Mouse (Mus musculus): ENCODE data around the gene Fcer2a. TPM values are rescaled to one million over a fixed set of nuclear protein-coding genes. Genes with fewer than 3 reads are reported as not detected.
A peak's percentile ranks its signal among the peaks of the same experiment; 100 is the strongest.

Fcer2a gene
- polyA plus RNA-seq, 1 experiment, result not detected

DNA sequence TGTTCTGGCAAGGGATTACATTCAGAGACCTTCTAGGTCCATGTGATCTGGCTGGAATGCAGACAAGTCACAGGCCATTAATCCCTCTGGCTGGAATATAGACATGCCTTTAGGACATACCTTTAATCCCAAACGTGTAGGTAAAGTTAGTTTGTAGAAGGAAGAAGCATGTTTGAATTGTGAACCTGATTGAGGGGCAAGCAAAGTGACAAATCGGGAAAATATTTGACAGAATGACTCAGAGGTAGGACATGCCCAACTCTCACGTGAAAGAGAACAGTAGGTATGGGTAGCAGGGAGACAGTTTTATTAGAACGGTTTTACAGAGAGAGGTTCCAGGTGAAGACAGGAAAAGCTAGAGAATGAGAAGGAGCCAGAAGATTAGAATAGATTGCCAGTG lies 46.4 kb downstream of the Fcer2a start:
- H3K36me3 ChIP-seq (ENCODE audit: control insufficient read depth, insufficient read depth, low read length, poor library complexity, severe bottlenecking), result no peaks in the 10 kb centered on the region
- no peak overlapping the region; the same call in 1 of the 2 replicates for H3K27ac ChIP-seq (ENCODE audit: insufficient read depth, low read length)
- no peaks in the 10 kb centered on the region for H3K27me3 ChIP-seq (ENCODE audit: control insufficient read depth, insufficient read depth, low read length, poor library complexity, severe bottlenecking)
- TF ChIP-seq POLR2A (IDR thresholded peaks at IDR 0.05; ENCODE audit: insufficient read depth, low read length) (no peak), CTCF (IDR thresholded peaks at IDR 0.05; ENCODE audit: low read depth, low read length) (no peak), EP300 (IDR thresholded peaks at IDR 0.05; ENCODE audit: insufficient read depth, low read depth, low read length) (no peak)
- H3K9me3 ChIP-seq (replicated peaks; ENCODE audit: control insufficient read depth, insufficient read depth, low read length, poor library complexity, severe bottlenecking), result no peaks in the 10 kb centered on the region
- H3K4me1 ChIP-seq (ENCODE audit: control insufficient read depth, insufficient read depth, low read length), result no peaks in the 10 kb centered on the region
- no peak overlapping the region for H3K4me3 ChIP-seq (ENCODE audit: low read depth, low read length)
- no peak overlapping the region for H3K9ac ChIP-seq (ENCODE audit: low read depth, poor library complexity, severe bottlenecking)

DNA sequence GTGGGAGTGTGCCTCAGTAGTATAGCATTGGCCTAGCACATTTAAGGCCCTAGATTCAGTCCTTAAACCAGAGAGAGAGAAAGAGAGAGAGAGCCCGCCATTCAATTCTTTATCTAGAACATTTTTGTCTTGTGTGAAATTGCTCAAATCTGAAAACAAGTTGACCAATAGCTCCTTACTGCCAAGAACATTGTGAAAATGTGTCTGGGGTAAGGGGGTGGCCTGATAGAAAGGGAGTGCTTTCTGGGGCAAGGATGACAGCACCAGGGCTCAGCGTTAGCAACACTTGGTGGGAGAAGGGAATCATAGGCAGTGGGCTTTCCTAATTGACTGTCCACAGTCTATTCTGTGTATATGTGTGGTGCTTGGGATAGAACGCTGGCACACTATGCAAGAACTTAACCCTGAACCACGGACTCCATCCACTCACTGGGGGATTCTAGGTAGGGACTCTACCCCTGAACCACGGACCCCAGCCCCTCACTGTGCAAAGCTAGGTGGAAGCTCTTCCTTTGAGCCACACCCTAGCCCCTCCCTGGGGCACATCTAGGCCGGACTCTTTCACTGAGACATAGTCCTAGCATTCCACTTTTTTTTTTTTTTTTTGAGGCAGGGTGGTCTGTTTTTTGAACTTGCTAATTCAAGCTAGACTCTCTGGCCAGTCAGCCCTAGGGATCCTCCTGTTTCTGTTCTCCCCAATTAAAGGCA lies 47.0 kb downstream of the Fcer2a start:
- no peaks in the 10 kb centered on the region for H3K36me3 ChIP-seq (ENCODE audit: control insufficient read depth, insufficient read depth, low read length, poor library complexity, severe bottlenecking)
- no peaks in the 10 kb centered on the region for H3K27me3 ChIP-seq (ENCODE audit: control insufficient read depth, insufficient read depth, low read length, poor library complexity, severe bottlenecking)
- H3K9me3 ChIP-seq (replicated peaks; ENCODE audit: control insufficient read depth, insufficient read depth, low read length, poor library complexity, severe bottlenecking), result no peaks in the 10 kb centered on the region
- TF ChIP-seq EP300 (IDR thresholded peaks at IDR 0.05; ENCODE audit: insufficient read depth, low read depth, low read length) (no peak), CTCF (IDR thresholded peaks at IDR 0.05; ENCODE audit: low read depth, low read length) (no peak), POLR2A (IDR thresholded peaks at IDR 0.05; ENCODE audit: insufficient read depth, low read length) (no peak)
- no peak overlapping the region for H3K9ac ChIP-seq (ENCODE audit: low read depth, poor library complexity, severe bottlenecking)
- no peak overlapping the region; the same call in 1 of the 2 replicates for H3K27ac ChIP-seq (ENCODE audit: insufficient read depth, low read length)
- no peaks in the 10 kb centered on the region for H3K4me1 ChIP-seq (ENCODE audit: control insufficient read depth, insufficient read depth, low read length)
- H3K4me3 ChIP-seq (ENCODE audit: low read depth, low read length), result no peak overlapping the region

DNA sequence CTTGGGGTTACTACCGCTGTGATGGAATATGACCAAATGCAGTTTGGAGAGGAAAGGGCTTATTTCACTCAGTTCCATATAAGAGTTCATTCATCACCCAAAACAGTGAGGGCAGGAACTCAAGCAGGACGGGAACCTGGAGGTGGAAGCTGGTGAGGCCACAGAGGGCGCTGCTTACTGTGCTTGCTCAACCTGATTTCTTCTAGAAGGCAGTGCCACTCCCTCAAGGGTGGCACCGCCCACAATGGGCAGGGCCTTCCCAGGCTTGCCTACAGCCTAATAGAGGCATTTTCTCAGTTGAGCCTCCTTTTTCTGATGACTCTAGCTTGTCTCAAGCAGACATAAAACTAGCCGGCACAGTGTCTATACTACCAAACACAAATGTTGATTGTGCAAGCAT lies 48.2 kb downstream of the Fcer2a start:
- no peaks in the 10 kb centered on the region for H3K4me1 ChIP-seq (ENCODE audit: control insufficient read depth, insufficient read depth, low read length)
- no peak overlapping the region for H3K9ac ChIP-seq (ENCODE audit: low read depth, poor library complexity, severe bottlenecking)
- TF ChIP-seq EP300 (IDR thresholded peaks at IDR 0.05; ENCODE audit: insufficient read depth, low read depth, low read length) (no peak), CTCF (IDR thresholded peaks at IDR 0.05; ENCODE audit: low read depth, low read length) (peak; percentile 66), POLR2A (IDR thresholded peaks at IDR 0.05; ENCODE audit: insufficient read depth, low read length) (no peak)
- H3K4me3 ChIP-seq (ENCODE audit: low read depth, low read length), result no peak overlapping the region
- no peaks in the 10 kb centered on the region for H3K9me3 ChIP-seq (replicated peaks; ENCODE audit: control insufficient read depth, insufficient read depth, low read length, poor library complexity, severe bottlenecking)
- no peaks in the 10 kb centered on the region for H3K27me3 ChIP-seq (ENCODE audit: control insufficient read depth, insufficient read depth, low read length, poor library complexity, severe bottlenecking)
- 0 out of 2 replicates have a peak, but pooled peaks cover 4% of the 10 kb centered on the region for H3K36me3 ChIP-seq (ENCODE audit: control insufficient read depth, insufficient read depth, low read length, poor library complexity, severe bottlenecking)
- H3K27ac ChIP-seq (ENCODE audit: insufficient read depth, low read length), result no peak overlapping the region

Other genes starting within 250 kb of the Fcer2a start
- 4.6 and 6.7 TPM in 2 replicates for gene Pex11g, start 226.5 kb downstream of the Fcer2a start, polyA plus RNA-seq (2011; ENCODE audit: insufficient read depth, insufficient read length, low read depth, missing spikeins)
- gene Tex45, start 223.3 kb downstream of the Fcer2a start, polyA plus RNA-seq (2011; ENCODE audit: insufficient read depth, insufficient read length, low read depth, missing spikeins), result 0.39 and 0.44 TPM in 2 replicates
- 15.5 and 17.7 TPM in 2 replicates for gene Zfp358, start 201.0 kb downstream of the Fcer2a start, polyA plus RNA-seq (2011; ENCODE audit: insufficient read depth, insufficient read length, low read depth, missing spikeins)
- 62.0 and 62.3 TPM in 2 replicates for gene Mcoln1, start 193.7 kb downstream of the Fcer2a start, polyA plus RNA-seq (2011; ENCODE audit: insufficient read depth, insufficient read length, low read depth, missing spikeins)
- gene Pnpla6, start 178.8 kb downstream of the Fcer2a start, polyA plus RNA-seq (2011; ENCODE audit: insufficient read depth, insufficient read length, low read depth, missing spikeins), result 46.6 and 47.5 TPM in 2 replicates
- 22.8 and 24.0 TPM in 2 replicates for gene C330021F23Rik, start 126.2 kb downstream of the Fcer2a start, polyA plus RNA-seq (2011; ENCODE audit: insufficient read depth, insufficient read length, low read depth, missing spikeins)
- gene Camsap3, start 106.9 kb downstream of the Fcer2a start, polyA plus RNA-seq (2011; ENCODE audit: insufficient read depth, insufficient read length, low read depth, missing spikeins), result 68.9 and 69.1 TPM in 2 replicates
- 57.8 and 65.8 TPM in 2 replicates for gene Xab2, start 72.9 kb downstream of the Fcer2a start, polyA plus RNA-seq (2011; ENCODE audit: insufficient read depth, insufficient read length, low read depth, missing spikeins)
- gene Pet100, start 72.6 kb downstream of the Fcer2a start, polyA plus RNA-seq (2011; ENCODE audit: insufficient read depth, insufficient read length, low read depth, missing spikeins), result 93.4 and 100 TPM in 2 replicates
- gene Pcp2, start 68.6 kb downstream of the Fcer2a start, polyA plus RNA-seq (2011; ENCODE audit: insufficient read depth, insufficient read length, low read depth, missing spikeins), result not detected in 2 replicates
- 125 and 145 TPM in 2 replicates for gene Stxbp2, start 63.2 kb downstream of the Fcer2a start, polyA plus RNA-seq (2011; ENCODE audit: insufficient read depth, insufficient read length, low read depth, missing spikeins)
- gene Retn, start 38.4 kb downstream of the Fcer2a start, polyA plus RNA-seq (2011; ENCODE audit: insufficient read depth, insufficient read length, low read depth, missing spikeins), result 0.94 and 1.8 TPM in 2 replicates
- not detected in 2 replicates for gene Mcemp1, start 28.4 kb downstream of the Fcer2a start, polyA plus RNA-seq (2011; ENCODE audit: insufficient read depth, insufficient read length, low read depth, missing spikeins)
- gene Fcor, start 21.8 kb downstream of the Fcer2a start, polyA plus RNA-seq (2011; ENCODE audit: insufficient read depth, insufficient read length, low read depth, missing spikeins), result 8.4 and 11.9 TPM in 2 replicates
- gene Trappc5, start 17.9 kb downstream of the Fcer2a start, polyA plus RNA-seq (2011; ENCODE audit: insufficient read depth, insufficient read length, low read depth, missing spikeins), result 18.2 and 18.7 TPM in 2 replicates
- gene Clec4g, start 26.5 kb upstream of the Fcer2a start, polyA plus RNA-seq (2011; ENCODE audit: insufficient read depth, insufficient read length, low read depth, missing spikeins), result not detected in 2 replicates
- gene Cd209a, start 54.8 kb upstream of the Fcer2a start, polyA plus RNA-seq (2011; ENCODE audit: insufficient read depth, insufficient read length, low read depth, missing spikeins), result not detected in 2 replicates
- gene Cd209e, start 160.1 kb upstream of the Fcer2a start, polyA plus RNA-seq (2011; ENCODE audit: insufficient read depth, insufficient read length, low read depth, missing spikeins), result not detected in 2 replicates
- not detected in 2 replicates for gene Cd209d, start 184.4 kb upstream of the Fcer2a start, polyA plus RNA-seq (2011; ENCODE audit: insufficient read depth, insufficient read length, low read depth, missing spikeins)
- gene Cd209b, start 232.7 kb upstream of the Fcer2a start, polyA plus RNA-seq (2011; ENCODE audit: insufficient read depth, insufficient read length, low read depth, missing spikeins), result not detected in 2 replicates